Mouse (Mus musculus): ENCODE data around the gene Tcf25. TPM values are rescaled to one million over a fixed set of nuclear protein-coding genes. Genes with fewer than 3 reads are reported as not detected.

Tcf25 gene
- polyA plus RNA-seq, 1 experiment from 2014 or later: 149 TPM

DNA sequence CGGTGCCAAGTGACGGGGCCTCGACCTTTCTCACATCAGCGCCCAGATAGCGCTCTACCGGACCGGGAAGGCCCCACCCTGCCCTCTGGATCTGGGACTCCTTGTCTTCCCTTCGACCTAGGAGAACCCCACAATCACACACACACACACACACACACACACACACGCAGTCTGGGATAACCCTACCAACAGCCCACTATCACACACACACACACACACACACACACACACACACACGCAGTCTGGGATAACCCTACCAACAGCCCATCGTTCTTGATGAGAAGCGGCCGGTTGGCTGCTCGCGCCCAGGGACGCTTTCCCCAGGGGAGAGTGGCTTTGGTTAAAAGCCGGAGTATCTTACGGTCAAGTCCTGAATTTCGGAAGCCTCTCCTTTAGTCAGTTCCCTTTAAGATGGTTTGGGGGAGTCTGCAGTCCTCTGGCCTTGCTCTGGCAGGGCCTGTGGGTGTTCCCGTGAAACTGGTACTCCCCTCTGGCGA lies 40.4 kb upstream of the Tcf25 start:
- WGBS: 3% methylated on average over 20 of the region's 21 CpGs
- 0 out of 2 replicates have a peak, but pooled peaks cover 3% of the 10 kb centered on the region for H3K4me1 ChIP-seq (replicated peaks; ENCODE audit: control insufficient read depth, insufficient read depth, low read length)
- peak overlapping the region; percentile 98 for H3K4me2 ChIP-seq (ENCODE audit: low read depth, low read length)
- 0 out of 2 replicates have a peak, but pooled peaks have one; percentile 3 for ATAC-seq (ENCODE audit: low read depth)
- H3K4me3 ChIP-seq (ENCODE audit: low read length): peak overlapping the region; percentile 65
- H3K9ac ChIP-seq (ENCODE audit: low read length): peak overlapping the region; percentile 39; the same call in 1 of the 2 replicates
- H3K9me3 ChIP-seq (ENCODE audit: control insufficient read depth, low read length): no peaks in the 10 kb centered on the region
- H3K27me3 ChIP-seq (ENCODE audit: control insufficient read depth, insufficient read depth, low read depth, low read length): peaks cover 12% of the 10 kb centered on the region
- H3K36me3 ChIP-seq (ENCODE audit: control insufficient read depth, insufficient read depth, low read length): no peaks in the 10 kb centered on the region
- H3K27ac ChIP-seq (ENCODE audit: low read length): no peak overlapping the region

DNA sequence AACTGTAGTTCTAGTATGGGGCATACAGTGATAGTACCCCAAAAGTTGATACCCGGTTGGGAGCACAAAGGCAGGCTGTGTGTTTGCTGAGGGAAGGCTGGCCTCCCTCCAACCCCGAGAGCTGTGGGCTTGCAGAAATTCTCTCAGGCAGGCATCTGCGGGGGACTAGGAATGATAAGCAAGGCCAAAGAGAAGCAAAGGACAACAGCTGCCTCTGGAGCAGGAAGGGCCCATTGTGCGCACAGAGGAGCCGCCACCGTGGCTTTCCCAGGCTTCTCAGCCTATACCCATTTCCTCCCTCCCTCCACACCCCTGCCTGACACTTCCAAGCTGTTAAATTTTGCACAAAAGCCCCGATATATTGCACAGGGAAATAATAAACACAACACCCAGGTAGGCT lies 39.7 kb upstream of the Tcf25 start:
- Histone ChIP-seq H3K4me2 (ENCODE audit: low read depth, low read length) (no peak overlapping the region), H3K27ac (ENCODE audit: low read length) (no peak overlapping the region), H3K9ac (ENCODE audit: low read length) (no peak overlapping the region), H3K27me3 (ENCODE audit: control insufficient read depth, insufficient read depth, low read depth, low read length) (peaks cover 12% of the 10 kb centered on the region), H3K4me1 (replicated peaks; ENCODE audit: control insufficient read depth, insufficient read depth, low read length) (0 out of 2 replicates have a peak, but pooled peaks cover 3% of the 10 kb centered on the region), H3K9me3 (ENCODE audit: control insufficient read depth, low read length) (no peaks in the 10 kb centered on the region), H3K4me3 (ENCODE audit: low read length) (no peak overlapping the region), H3K36me3 (ENCODE audit: control insufficient read depth, insufficient read depth, low read length) (no peaks in the 10 kb centered on the region)
- 6% methylated on average over 7 of the region's 7 CpGs for WGBS
- ATAC-seq (ENCODE audit: low read depth): no peak

DNA sequence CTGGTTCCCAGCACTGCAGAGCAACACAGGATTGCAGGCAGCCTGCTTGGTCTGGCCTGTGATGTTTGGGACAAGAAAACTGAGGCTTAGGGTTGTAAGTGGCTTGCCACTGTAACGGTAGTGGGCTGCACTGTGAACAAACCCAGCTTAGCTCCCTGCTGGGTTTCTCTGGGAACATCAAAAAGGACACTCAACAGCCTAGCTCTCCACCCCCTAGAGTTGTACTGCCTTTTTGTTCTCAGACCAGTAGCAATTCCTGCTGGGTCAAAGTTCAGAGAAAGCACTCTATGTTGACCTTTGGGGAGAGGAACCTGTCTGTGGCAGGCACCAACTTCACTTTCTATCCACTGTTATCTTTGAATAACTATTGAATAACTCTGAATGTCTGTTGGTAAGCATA lies 39.1 kb upstream of the Tcf25 start:
- H3K4me1 ChIP-seq (replicated peaks; ENCODE audit: control insufficient read depth, insufficient read depth, low read length): 0 out of 2 replicates have a peak, but pooled peaks cover 3% of the 10 kb centered on the region
- no peak overlapping the region for H3K9ac ChIP-seq (ENCODE audit: low read length)
- H3K27me3 ChIP-seq (ENCODE audit: control insufficient read depth, insufficient read depth, low read depth, low read length): peaks cover 12% of the 10 kb centered on the region
- 12% methylated on average over 1 of the region's 1 CpGs for WGBS
- H3K27ac ChIP-seq (ENCODE audit: low read length): no peak overlapping the region
- H3K4me3 ChIP-seq (ENCODE audit: low read length): no peak overlapping the region
- no peaks in the 10 kb centered on the region for H3K36me3 ChIP-seq (ENCODE audit: control insufficient read depth, insufficient read depth, low read length)
- no peak overlapping the region for H3K4me2 ChIP-seq (ENCODE audit: low read depth, low read length)
- H3K9me3 ChIP-seq (ENCODE audit: control insufficient read depth, low read length): no peaks in the 10 kb centered on the region
- no peak for ATAC-seq (ENCODE audit: low read depth)

DNA sequence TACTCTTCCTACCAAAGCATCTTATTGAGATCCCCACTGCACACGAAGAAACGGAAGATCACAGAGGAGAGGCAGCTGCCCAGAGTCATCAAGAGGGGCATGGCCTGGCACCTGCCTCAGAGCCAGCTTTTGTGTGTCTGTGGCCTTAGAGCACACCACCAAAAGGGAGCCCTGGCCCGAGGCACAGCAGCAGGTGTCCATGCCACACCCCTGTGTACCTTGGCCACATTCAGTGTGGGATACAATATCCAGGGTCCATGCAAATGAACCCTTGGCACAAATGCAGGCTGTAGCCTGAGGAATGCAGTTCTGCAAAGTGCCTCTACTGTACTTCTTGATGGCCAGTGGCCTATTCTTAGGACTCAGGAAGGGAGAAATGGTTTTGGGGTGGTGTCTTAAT lies 36.1 kb upstream of the Tcf25 start:
- H3K27ac ChIP-seq (ENCODE audit: low read length): no peak overlapping the region
- no peak for ATAC-seq (ENCODE audit: low read depth)
- 75% methylated on average over 3 of the region's 3 CpGs for WGBS

DNA sequence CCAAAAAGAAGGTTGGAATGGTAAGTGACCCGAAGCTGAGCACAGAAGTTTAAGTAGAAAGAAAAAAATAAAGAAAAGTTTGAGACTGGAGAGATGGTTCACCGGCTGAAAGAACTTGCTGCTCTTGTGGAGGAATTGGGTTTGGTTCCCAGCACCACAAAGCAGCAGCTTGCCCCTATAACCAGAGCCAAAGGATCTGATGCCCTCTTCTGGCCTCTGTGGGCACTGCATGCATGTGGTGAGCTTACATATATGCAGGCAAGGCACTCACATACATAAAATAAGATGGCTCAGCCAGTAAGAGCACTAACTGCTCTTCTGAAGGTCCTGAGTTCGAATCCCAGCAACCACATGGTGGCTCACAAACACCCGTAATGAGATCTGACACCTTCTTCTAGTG lies 33.5 kb upstream of the Tcf25 start:
- no peaks in the 10 kb centered on the region for H3K9me3 ChIP-seq (ENCODE audit: control insufficient read depth, low read length)
- no peaks in the 10 kb centered on the region for H3K36me3 ChIP-seq (ENCODE audit: control insufficient read depth, insufficient read depth, low read length)
- H3K27me3 ChIP-seq (ENCODE audit: control insufficient read depth, insufficient read depth, low read depth, low read length): no peaks in the 10 kb centered on the region; the same call in 1 of the 2 replicates
- 92% methylated on average over 4 of the region's 4 CpGs for WGBS
- ATAC-seq (ENCODE audit: low read depth): no peak
- no peak overlapping the region for H3K4me3 ChIP-seq (ENCODE audit: low read length)
- no peak overlapping the region for H3K4me2 ChIP-seq (ENCODE audit: low read depth, low read length)
- H3K9ac ChIP-seq (ENCODE audit: low read length): no peak overlapping the region
- H3K27ac ChIP-seq (ENCODE audit: low read length): no peak overlapping the region
- peaks cover 8% of the 10 kb centered on the region for H3K4me1 ChIP-seq (replicated peaks; ENCODE audit: control insufficient read depth, insufficient read depth, low read length)

More for the DNA sequence above, 36.1 kb upstream of the Tcf25 start:
- peaks cover 12% of the 10 kb centered on the region for H3K27me3 ChIP-seq (ENCODE audit: control insufficient read depth, insufficient read depth, low read depth, low read length)
- H3K9me3 ChIP-seq (ENCODE audit: control insufficient read depth, low read length): no peaks in the 10 kb centered on the region
- H3K9ac ChIP-seq (ENCODE audit: low read length): no peak overlapping the region
- H3K36me3 ChIP-seq (ENCODE audit: control insufficient read depth, insufficient read depth, low read length): no peaks in the 10 kb centered on the region
- no peak overlapping the region for H3K4me3 ChIP-seq (ENCODE audit: low read length)
- H3K4me1 ChIP-seq (replicated peaks; ENCODE audit: control insufficient read depth, insufficient read depth, low read length): 0 out of 2 replicates have a peak, but pooled peaks cover 3% of the 10 kb centered on the region
- H3K4me2 ChIP-seq (ENCODE audit: low read depth, low read length): no peak overlapping the region

DNA sequence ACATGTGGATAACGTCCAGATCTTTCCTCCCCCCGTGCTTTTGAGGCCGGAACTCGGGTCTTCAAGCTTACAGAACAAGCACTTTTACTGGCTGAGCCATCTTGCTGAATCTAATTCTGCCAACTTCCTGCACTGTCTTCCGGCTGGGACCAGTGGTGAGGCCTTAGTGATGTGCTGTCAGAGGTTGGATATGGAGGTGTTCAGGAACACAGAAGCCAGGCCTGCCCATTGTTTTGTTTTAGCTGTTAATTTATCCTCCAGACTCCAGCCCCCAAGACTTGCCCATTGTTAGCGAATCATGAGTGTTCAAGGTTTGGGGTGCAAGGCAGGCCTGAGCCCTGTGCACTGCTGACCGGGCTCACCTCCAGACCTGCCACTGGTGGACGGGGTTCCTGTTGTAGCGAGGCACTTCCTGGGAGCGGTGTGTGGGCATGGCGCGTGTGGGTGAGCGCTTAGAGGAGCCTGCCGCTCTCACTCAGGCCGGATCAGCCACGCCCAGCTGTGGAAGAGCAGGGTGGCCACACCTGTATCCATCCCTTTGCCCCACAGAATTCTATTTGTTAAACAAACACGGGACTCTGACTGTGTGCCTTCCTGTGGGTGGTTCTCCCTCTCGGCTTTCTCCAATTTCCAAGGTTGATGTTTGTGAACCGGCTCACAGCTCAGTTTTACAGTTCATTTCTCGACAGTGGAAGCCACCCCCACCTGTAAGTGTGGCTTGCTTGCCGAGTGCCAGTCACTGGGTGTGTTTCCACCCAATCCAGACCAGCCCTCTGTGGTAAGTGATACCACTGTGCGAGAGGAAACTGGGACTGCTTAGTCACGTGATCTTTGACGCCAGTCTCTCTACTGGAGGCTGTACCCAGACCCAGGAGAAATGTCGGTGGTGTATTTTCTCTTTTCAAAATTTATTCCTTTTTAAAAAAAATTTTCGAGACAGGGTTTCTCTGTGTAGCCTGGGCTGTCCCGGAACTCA lies 32.2 kb upstream of the Tcf25 start:
- no peak overlapping the region for H3K9ac ChIP-seq (ENCODE audit: low read length)
- H3K4me3 ChIP-seq (ENCODE audit: low read length): no peak overlapping the region
- H3K27me3 ChIP-seq (ENCODE audit: control insufficient read depth, insufficient read depth, low read depth, low read length): no peaks in the 10 kb centered on the region
- H3K9me3 ChIP-seq (ENCODE audit: control insufficient read depth, low read length): no peaks in the 10 kb centered on the region
- no peak for ATAC-seq (ENCODE audit: low read depth)
- H3K4me1 ChIP-seq (replicated peaks; ENCODE audit: control insufficient read depth, insufficient read depth, low read length): peaks cover 8% of the 10 kb centered on the region
- 73% methylated on average over 27 of the region's 27 CpGs for WGBS
- no peak overlapping the region for H3K4me2 ChIP-seq (ENCODE audit: low read depth, low read length)
- H3K27ac ChIP-seq (ENCODE audit: low read length): no peak overlapping the region
- H3K36me3 ChIP-seq (ENCODE audit: control insufficient read depth, insufficient read depth, low read length): no peaks in the 10 kb centered on the region

DNA sequence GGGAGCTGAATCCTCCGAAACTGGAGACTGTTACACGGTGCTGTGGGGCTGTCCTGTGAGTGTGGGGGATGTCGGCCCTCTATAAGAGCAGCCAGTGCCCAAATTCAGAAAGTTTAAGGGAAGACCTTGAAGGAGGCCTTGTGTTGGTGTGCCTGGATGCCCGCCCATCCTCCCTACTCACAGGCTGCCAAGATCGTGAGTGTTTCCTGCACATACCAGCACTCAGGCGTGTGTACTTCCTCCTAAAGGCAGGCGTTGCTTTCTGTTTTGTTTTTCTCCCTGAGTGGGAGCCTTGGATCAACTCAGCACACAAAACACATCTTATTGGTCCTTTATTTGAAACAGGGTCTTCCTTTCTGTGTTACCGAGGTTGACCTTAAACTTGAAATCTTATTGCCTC lies 31.3 kb upstream of the Tcf25 start:
- no peak overlapping the region for H3K4me3 ChIP-seq (ENCODE audit: low read length)
- no peaks in the 10 kb centered on the region for H3K27me3 ChIP-seq (ENCODE audit: control insufficient read depth, insufficient read depth, low read depth, low read length)
- H3K36me3 ChIP-seq (ENCODE audit: control insufficient read depth, insufficient read depth, low read length): no peaks in the 10 kb centered on the region
- no peaks in the 10 kb centered on the region for H3K9me3 ChIP-seq (ENCODE audit: control insufficient read depth, low read length)
- 65% methylated on average over 8 of the region's 8 CpGs for WGBS
- H3K4me1 ChIP-seq (replicated peaks; ENCODE audit: control insufficient read depth, insufficient read depth, low read length): peaks cover 8% of the 10 kb centered on the region
- ATAC-seq (ENCODE audit: low read depth): no peak
- H3K4me2 ChIP-seq (ENCODE audit: low read depth, low read length): no peak overlapping the region
- no peak overlapping the region for H3K9ac ChIP-seq (ENCODE audit: low read length)
- no peak overlapping the region for H3K27ac ChIP-seq (ENCODE audit: low read length)

DNA sequence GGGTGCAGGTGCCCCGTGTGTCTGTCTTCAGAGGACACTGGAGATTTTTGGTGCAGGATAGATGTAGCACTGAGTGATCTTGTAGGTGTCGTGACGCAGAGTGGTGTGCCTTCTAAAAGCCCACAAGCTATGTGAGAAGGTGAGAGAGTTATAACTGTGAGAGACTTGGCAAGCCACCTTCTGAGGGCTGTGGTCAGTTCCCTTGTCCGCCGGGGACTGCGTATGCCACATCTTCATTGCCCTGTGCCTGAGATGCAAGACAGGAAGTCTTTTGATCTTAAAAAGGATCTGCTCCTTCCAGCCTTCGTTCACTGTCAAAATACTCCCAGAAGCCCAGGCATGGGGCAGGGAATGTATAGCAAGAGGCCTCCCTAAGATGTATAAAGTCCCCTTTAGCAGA lies 30.6 kb upstream of the Tcf25 start:
- peaks cover 11% of the 10 kb centered on the region for H3K4me1 ChIP-seq (replicated peaks; ENCODE audit: control insufficient read depth, insufficient read depth, low read length)
- H3K27me3 ChIP-seq (ENCODE audit: control insufficient read depth, insufficient read depth, low read depth, low read length): no peaks in the 10 kb centered on the region
- 55% methylated on average over 7 of the region's 7 CpGs for WGBS
- no peak overlapping the region for H3K27ac ChIP-seq (ENCODE audit: low read length)
- no peaks in the 10 kb centered on the region for H3K9me3 ChIP-seq (ENCODE audit: control insufficient read depth, low read length)
- no peaks in the 10 kb centered on the region for H3K36me3 ChIP-seq (ENCODE audit: control insufficient read depth, insufficient read depth, low read length)
- no peak overlapping the region for H3K4me2 ChIP-seq (ENCODE audit: low read depth, low read length)
- H3K9ac ChIP-seq (ENCODE audit: low read length): no peak overlapping the region
- ATAC-seq (ENCODE audit: low read depth): no peak
- H3K4me3 ChIP-seq (ENCODE audit: low read length): no peak overlapping the region

DNA sequence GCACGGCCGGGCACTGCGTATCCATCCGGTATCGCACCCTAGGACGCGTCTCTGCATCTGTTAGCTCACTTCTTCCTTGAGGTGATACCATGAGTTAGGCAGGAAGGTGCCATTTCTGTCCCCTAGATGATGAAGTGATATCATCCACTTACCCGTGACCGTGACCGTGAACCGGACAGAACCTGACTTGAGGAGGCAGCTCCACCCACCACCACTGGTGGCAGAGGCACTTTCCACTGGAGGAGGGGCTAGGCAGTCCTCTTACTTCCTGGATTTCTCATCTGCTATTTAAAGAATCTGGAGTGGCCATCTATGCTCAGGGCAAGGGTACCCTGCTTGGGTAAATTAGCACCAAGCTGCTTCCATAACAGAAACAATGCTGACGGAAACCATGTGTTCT lies 30.1 kb upstream of the Tcf25 start:
- Histone ChIP-seq H3K4me3 (ENCODE audit: low read length) (no peak overlapping the region), H3K27ac (ENCODE audit: low read length) (no peak overlapping the region)
- no peak; the same call in 1 of the 2 replicates for ATAC-seq (ENCODE audit: low read depth)

More for the DNA sequence above, 30.1 kb upstream of the Tcf25 start:
- Histone ChIP-seq H3K36me3 (ENCODE audit: control insufficient read depth, insufficient read depth, low read length) (no peaks in the 10 kb centered on the region), H3K4me2 (ENCODE audit: low read depth, low read length) (no peak overlapping the region), H3K9ac (ENCODE audit: low read length) (no peak overlapping the region), H3K4me1 (replicated peaks; ENCODE audit: control insufficient read depth, insufficient read depth, low read length) (peaks cover 15% of the 10 kb centered on the region), H3K27me3 (ENCODE audit: control insufficient read depth, insufficient read depth, low read depth, low read length) (no peaks in the 10 kb centered on the region), H3K9me3 (ENCODE audit: control insufficient read depth, low read length) (no peaks in the 10 kb centered on the region)
- 63% methylated on average over 12 of the region's 12 CpGs for WGBS

Measured in lung, embryonic 16.5 days (tissue).